Mouse (Mus musculus) monocyte, adult 5-6 weeks (primary cell): ENCODE data around the gene 4930470P17Rik. TPM values are rescaled to one million over a fixed set of nuclear protein-coding genes. Genes with fewer than 3 reads are reported as not detected.

Experiments used
- ATAC-seq: fragments of 153-309, 156-312 bp; replicated peaks from 2 replicates; pipeline ENCODE4 v1.8.0; 2017; ENCODE audit warnings: mild to moderate bottlenecking; ENCODE audit not compliant: low TSS enrichment, insufficient number of reproducible peaks, severe bottlenecking, poor library complexity, low FRiP score
- total RNA-seq: library from RNA; stranded (forward); fragments of 200-1000, 200-491, 200-594 nt; gene quantifications from 3 replicates; pipeline ENCODE4 v1.2.3, GENCODE M21; 2017

The 4930470P17Rik gene
- total RNA-seq, 1 experiment from 2014 or later, result not detected

- ATAC-seq, result no peak
Observed at GRCm38 (mm10) chr2:170588369-170588900, 13.4 kb downstream of the 4930470P17Rik start.

- ATAC-seq, result no peak; the same call in 1 of the 2 replicates
Observed at GRCm38 (mm10) chr2:170584678-170585077, 17.1 kb downstream of the 4930470P17Rik start.

DNA sequence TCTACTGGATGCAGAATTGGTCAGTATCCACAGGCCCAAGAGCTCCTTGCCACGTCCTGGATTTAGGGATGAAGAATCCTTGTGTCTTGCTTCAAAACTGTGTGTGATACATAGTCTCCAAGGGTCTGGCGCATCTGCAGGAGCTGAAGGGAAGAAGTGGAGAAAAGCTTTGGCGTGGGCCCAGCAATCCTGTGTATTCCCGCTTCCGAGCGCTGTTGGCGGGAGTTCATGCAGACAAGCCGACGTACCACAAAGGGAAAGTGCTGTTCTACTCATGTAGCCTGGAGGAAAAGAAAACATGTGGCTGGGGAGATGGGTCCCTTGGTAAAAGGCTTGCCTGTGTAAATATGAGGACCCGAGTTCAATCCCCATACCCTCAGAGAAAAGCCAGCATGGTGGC is 22.3 kb downstream of the 4930470P17Rik start:
- no peak for ATAC-seq

DNA sequence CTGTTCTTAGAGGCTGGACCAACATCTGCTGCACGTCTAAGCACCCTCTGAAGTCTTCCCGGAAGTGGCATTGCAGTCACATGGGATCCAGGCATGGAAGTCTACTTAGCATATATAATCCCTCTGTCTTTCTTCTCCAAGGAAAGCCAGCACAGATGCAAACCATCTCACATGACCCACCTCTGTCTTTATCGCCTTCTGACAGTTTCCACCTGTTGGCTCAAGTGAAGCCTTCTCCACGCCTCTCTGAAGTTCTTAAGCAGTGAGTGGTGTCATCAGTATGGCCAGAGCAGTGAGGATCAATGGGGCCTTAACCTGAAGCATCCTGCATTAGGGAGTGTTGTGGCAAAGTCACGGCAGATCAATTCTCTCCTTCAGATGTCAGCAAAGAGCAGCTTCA is 23.2 kb downstream of the 4930470P17Rik start:
- ATAC-seq, result no peak

- ATAC-seq, result no peak
Observed at GRCm38 (mm10) chr2:170577502-170577901, 24.3 kb downstream of the 4930470P17Rik start.

DNA sequence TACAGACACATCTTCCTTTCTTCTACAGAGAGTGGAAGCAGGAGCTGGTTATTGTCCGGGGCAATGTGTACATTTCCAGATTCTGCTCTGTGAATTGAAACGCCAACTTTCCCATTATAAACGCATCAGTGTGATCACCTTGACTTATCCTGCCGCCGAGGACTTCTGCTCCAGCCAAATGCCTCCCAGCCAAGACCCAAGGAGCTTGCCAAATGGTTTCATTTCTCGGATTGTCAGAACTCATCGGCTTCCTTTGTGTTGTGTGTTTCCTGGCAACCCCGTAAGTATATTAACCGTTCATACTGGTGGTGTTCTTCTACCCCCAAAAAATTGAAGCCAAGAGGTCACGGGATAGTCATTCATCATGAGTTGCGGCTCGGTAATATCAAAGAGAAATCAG is 25.7 kb downstream of the 4930470P17Rik start:
- ATAC-seq, result no peak

GRCm38 (mm10) chr2:170564995-170565394 is 36.8 kb downstream of the 4930470P17Rik start:
- no peak for ATAC-seq

DNA sequence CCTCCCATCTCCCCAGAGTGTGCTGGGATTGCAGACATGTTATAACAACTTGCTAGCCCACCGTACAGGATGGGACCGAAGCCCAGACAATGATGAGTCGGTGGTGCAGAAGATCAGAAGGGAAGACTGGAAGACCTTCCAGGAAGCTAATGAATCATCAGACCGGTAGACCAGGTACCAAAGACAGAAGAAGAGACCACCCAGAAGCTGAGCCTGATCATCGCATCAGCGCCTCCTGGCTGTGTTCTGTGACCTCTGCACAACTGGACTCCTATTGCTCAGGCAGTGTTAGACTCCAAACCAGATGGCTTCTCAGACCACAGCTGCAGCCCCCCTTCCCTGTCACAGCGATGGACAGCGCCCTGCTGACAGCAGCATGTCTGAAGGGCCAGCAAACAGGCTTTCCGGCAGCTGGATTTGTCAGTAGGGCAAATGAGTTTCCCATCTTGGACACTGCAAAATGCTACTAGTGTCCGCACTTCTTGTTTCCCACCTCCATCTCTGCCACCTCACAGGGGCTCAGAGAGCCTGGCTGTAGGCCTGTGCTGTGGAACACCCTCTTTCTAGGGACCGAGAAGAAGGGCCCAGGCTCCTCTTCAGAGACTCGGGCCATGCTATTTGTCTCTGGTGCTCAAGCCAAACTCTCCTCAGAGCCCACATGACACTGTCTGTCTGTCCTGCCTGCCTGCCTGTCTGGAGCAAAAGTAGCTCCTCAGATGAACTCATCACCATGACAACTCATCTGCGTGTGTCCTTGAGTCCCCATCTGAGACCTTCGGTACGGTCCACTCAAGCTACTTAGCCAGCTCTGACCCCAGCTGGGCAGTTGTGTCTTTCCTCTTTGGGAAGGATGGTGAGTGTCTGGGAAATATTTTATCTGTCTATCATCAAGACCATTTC is 37.6 kb downstream of the 4930470P17Rik start:
- ATAC-seq, result no peak

DNA sequence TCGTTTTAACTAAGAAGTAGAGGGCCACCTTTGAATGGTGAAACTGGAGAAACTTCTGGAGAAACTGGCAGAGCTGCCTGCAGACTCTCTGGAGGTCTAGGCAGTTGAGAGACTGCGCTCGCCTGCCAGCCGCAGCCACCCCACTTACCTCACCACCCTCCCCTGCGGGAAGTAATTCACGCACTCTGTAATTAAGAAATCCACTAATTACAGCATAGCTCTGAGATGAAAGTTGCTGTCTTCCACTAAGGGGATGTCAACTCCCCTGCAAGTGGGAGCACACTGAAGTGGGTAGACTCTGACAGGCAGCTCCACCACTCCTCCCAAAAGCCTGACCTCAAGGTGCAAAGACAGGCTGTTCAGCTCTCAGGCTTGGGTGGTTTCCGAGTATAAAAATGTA is 49.7 kb downstream of the 4930470P17Rik start:
- no peak for ATAC-seq

DNA sequence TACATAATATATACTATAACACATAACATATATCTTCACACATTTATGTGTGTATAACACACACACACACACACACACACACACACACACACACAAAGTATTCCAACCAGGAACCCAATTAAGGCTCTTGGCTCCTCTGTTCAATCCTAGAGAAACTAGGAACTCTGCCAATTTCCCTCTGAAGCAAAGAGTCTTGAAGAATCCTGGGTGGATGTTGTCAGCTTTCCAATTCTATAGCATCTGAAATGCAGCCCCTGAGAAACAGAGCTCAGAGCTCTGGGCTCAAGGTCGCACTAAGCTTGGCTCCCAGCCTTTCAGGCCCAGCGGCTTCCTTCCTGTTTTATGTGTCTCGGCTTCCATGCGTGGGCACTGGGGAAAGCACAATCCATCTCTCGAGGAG is 51.6 kb downstream of the 4930470P17Rik start:
- no peak for ATAC-seq

DNA sequence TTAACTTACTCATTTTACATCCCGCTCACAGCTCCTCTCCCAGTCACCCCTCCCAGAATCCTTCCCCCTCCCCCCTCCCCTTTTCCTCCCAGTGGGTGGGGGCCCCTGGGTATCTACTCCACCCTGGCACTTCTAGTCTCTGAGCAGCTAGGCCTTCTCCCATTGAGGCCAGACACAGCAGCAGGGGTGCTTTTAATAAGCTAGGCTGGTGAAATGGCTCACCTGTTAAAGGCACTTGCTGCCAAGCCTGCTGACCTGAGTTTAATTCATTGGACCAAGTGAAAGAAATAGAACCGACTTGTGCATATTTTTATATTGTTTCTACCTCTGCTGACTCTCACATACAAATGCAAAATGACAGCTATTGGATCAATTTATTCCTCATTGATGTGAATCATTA is 52.7 kb downstream of the 4930470P17Rik start:
- no peak for ATAC-seq

DNA sequence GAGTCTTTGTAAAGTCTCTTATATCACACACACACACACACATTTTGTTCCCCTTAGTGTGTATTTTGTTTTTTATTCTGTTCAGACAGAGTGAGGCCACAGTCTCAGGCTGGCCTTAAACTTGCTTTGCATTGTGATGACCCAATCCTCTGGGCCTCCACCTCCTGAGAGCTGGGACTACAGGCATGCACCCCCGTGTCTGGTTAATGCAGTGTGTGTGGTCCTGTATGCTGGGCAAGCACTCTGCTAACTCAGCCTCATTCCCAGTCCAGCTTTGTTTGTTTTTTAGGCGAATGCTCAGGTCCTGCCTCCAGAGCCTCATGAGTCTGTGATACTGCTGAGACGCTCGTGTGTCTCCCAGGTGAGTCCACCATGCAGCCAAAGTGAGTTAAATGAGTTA is 53.8 kb downstream of the 4930470P17Rik start:
- ATAC-seq, result no peak

GRCm38 (mm10) chr2:170547526-170547925 is 54.3 kb downstream of the 4930470P17Rik start:
- ATAC-seq, result no peak

DNA sequence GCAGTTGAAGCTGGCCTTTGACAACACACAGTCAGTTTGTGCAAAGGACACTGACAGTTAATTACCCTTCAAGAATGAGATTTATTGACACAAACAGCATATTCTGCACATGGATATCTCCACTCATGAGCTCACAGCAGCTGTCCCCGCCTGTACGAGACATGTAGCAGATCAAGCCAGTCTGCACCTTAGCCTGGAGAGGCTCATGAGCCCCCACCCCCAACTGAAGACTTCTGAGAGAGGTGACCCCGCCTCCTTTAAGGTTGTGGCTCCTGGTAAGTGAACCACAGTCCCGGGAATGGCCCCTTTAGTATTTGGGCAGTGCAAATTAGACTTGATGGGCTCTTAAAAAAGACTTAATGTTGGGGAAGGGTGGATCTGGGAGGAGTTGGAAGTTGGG is 56.1 kb downstream of the 4930470P17Rik start:
- no peak for ATAC-seq

DNA sequence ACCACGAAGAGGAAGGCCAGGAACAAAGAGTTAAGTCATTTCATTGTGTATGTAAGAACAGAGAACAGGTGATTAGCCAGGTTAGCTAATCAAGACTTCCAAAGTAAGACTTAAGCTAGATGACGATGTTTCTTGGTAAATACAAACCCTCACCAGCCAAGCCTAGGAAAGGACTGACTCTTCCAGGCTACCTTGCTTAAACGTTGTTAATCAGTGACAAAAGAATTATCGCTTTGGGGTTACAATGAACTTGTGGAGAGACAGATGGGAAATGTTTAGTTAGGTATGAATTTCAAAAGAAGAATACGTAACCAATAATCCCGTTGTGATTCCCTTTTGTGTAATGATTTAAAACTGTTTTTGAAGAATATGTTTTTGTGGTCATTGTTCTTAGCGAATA is 56.9 kb downstream of the 4930470P17Rik start:
- ATAC-seq, result no peak

DNA sequence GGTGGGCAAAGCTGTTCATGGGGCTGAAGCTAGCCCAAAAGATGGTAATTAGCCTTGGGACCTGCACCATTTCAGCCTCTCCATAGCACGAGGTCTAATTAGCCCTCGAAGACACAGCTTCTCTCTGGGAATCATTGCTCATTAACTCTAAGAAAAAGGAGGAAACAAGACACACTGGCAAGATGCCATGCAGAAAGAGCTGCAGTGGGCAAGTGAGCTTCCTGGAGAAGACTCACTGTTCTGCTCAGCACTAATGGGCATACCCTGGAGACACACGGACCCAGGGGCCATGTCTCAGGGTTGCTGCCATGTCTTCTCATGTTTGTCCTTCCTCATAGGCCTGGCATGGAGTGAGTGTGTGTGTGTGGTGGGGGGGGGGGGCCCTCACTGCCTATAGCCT is 57.7 kb downstream of the 4930470P17Rik start:
- ATAC-seq, result no peak

- ATAC-seq, result no peak
Observed at GRCm38 (mm10) chr2:170543625-170544024, 58.2 kb downstream of the 4930470P17Rik start.

GRCm38 (mm10) chr2:170539211-170539610 is 62.6 kb downstream of the 4930470P17Rik start:
- ATAC-seq, result no peak

GRCm38 (mm10) chr2:170535841-170536240 is 66.0 kb downstream of the 4930470P17Rik start:
- no peak for ATAC-seq

DNA sequence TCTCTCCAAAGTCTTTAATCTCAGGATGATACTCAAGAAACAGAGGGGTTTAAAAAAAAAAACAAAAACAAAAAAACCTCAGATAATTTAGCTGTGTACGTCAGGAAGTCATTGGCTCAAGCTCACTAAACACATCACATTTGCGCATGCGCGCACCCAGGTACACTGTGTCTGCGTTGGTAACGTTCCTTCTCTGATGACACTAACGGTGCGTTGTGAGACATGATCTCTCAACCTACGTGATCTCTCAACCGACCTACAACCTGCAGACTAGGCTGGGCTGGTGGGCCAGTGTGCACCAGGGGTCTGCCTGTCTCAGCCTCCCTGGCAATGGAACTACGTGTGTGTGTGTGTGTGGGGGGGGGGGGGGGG is 67.0 kb downstream of the 4930470P17Rik start:
- ATAC-seq, result no peak
